Mouse (Mus musculus) layer of hippocampus, adult 2 months (tissue): Measurements from ENCODE around the gene Olfr190. TPM values are rescaled to one million over a fixed set of nuclear protein-coding genes. Genes with fewer than 3 reads are reported as not detected.

Source experiments
- DNase-seq, 2 experiments: peaks; one replicate each; pipeline ENCODE4 v3.0.0; 2022; ENCODE audit warnings: low spot score in 2 of 2
- H3K27ac ChIP-seq: fragments of 200-600 bp; 2 replicates; pipeline ENCODE4 v1.8.1; 2022
- H3K4me3 ChIP-seq: fragments of 200-600 bp; 2 replicates; pipeline ENCODE4 v1.8.1; 2022; ENCODE audit warnings: mild to moderate bottlenecking
- CTCF ChIP-seq: fragments of 200-600 bp; conservative IDR thresholded peaks from 2 replicates; pipeline ENCODE4 v1.8.1; 2022; ENCODE audit warnings: antibody characterized with exemption, mild to moderate bottlenecking, moderate library complexity
- total RNA-seq, 2 experiments: library from RNA; stranded (reverse); gene quantifications; 2 replicates each; pipeline ENCODE4 v1.2.3; 2021

Olfr190 gene
- total RNA-seq, 2 experiments from 2014 or later = not detected

DNA sequence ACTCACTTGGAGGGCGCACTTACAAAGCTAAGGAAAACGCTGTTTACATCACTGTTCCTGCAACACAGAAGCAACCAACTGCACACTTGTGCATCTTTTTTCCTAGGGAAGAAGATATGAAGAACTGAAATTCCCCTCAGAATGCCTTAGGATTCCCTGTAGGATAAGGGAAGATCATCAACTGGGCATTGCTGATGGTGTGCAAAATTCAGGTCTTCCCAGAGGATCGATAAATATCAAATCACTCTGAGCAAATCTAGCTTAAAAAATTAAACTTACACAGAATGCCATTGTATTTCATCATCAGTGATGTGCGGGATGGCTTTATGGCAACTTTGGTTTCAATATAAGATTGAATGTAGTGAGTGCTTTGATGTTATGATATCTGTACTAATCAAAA is 47.6 kb downstream of the Olfr190 start, which contains the start of gene Olfr186:
Olfr186 (minus strand) TSS at position 101 of the 400 bp plus-strand sequence.
- no peak for TF ChIP-seq CTCF
- H3K4me3 ChIP-seq = no peak within 1 kb of the TSS
- DNase-seq = no peak
- H3K27ac ChIP-seq = no peak within 1 kb of the TSS

Other genes starting within 250 kb of the Olfr190 start
- not detected for gene Olfr177, start 203.2 kb downstream of the Olfr190 start, total RNA-seq
- not detected for gene Olfr178, start 185.9 kb downstream of the Olfr190 start, total RNA-seq
- gene Olfr181, start 149.2 kb downstream of the Olfr190 start, total RNA-seq = not detected
- not detected for gene Olfr180, start 148.6 kb downstream of the Olfr190 start, total RNA-seq
- gene Olfr183, start 82.6 kb downstream of the Olfr190 start, total RNA-seq = not detected
- gene Olfr186, start 47.7 kb downstream of the Olfr190 start, total RNA-seq = not detected
- gene Olfr187, start 38.2 kb downstream of the Olfr190 start, total RNA-seq = not detected
- not detected for gene Olfr191, start 11.8 kb upstream of the Olfr190 start, total RNA-seq
- not detected for gene Olfr193, start 33.9 kb upstream of the Olfr190 start, total RNA-seq
- not detected for gene Olfr194, start 43.1 kb upstream of the Olfr190 start, total RNA-seq
- gene Olfr195, start 69.0 kb upstream of the Olfr190 start, total RNA-seq = not detected
- gene Olfr196, start 92.4 kb upstream of the Olfr190 start, total RNA-seq = not detected
- not detected for gene Olfr198, start 125.5 kb upstream of the Olfr190 start, total RNA-seq
- not detected for gene Olfr199, start 141.8 kb upstream of the Olfr190 start, total RNA-seq
- gene Olfr201, start 194.6 kb upstream of the Olfr190 start, total RNA-seq = not detected
- not detected for gene Olfr202, start 208.8 kb upstream of the Olfr190 start, total RNA-seq
- not detected for gene Olfr203, start 220.9 kb upstream of the Olfr190 start, total RNA-seq
- not detected for gene Olfr204, start 240.2 kb upstream of the Olfr190 start, total RNA-seq